In genomic region chr14:47489310-47490097, GRCm38 (mm10) we compare ENCODE assay signal across 11 mouse cellular contexts. TPM values are rescaled to one million over a fixed set of nuclear protein-coding genes. Genes with fewer than 3 reads are reported as not detected.
DNase-seq lines count a peak whose midpoint lies in the region; ATAC-seq lines count a peak whose summit lies in the region.
"Had no signal": no experiment of that assay in that cellular context is flagged by ENCODE, and none has a peak within 500 bp of the region (broad histone marks: within the 10 kb centered on the region; RNA-seq: fewer than 3 reads in every experiment).

No protein-coding gene starts in this region.

- no peaks in the 10 kb centered on the region for H3K27me3 ChIP-seq in hindbrain, embryonic 13.5 days
- no peaks in the 10 kb centered on the region for H3K27me3 ChIP-seq in hindbrain, embryonic 10.5 days (ENCODE audit: insufficient read depth, poor library complexity, severe bottlenecking)
- no peaks in the 10 kb centered on the region for H3K27me3 ChIP-seq in intestine, embryonic 15.5 days (replicated peaks)
- no peaks in the 10 kb centered on the region for H3K27me3 ChIP-seq in liver, embryonic 16.5 days (ENCODE audit: control insufficient read depth, insufficient read depth, low read depth, low read length)
- no peaks in the 10 kb centered on the region for H3K27me3 ChIP-seq in midbrain, embryonic 15.5 days (replicated peaks)
- H3K27me3 ChIP-seq: CH12.LX; embryonic facial prominence, embryonic 13.5 days had no signal

- no peak overlapping the region for H3K4me3 ChIP-seq in hindbrain, embryonic 13.5 days
- H3K4me3 ChIP-seq in hindbrain, embryonic 10.5 days: no peak overlapping the region
- H3K4me3 ChIP-seq in intestine, embryonic 15.5 days (replicated peaks): no peak overlapping the region
- H3K4me3 ChIP-seq in liver, embryonic 16.5 days (ENCODE audit: low read depth, low read length): no peak overlapping the region
- H3K4me3 ChIP-seq in midbrain, embryonic 15.5 days: no peak overlapping the region
- H3K4me3 ChIP-seq: embryonic facial prominence, embryonic 13.5 days had no signal

- H3K4me1 ChIP-seq in hindbrain, embryonic 13.5 days (replicated peaks): peaks cover 13% of the 10 kb centered on the region
- peaks cover 11% of the 10 kb centered on the region for H3K4me1 ChIP-seq in hindbrain, embryonic 10.5 days (replicated peaks)
- H3K4me1 ChIP-seq in intestine, embryonic 15.5 days (replicated peaks): peaks cover 5% of the 10 kb centered on the region; the same call in 1 of the 2 replicates
- peaks cover 5% of the 10 kb centered on the region; the same call in 1 of the 2 replicates for H3K4me1 ChIP-seq in liver, embryonic 16.5 days (ENCODE audit: control insufficient read depth, low read depth, low read length)
- H3K4me1 ChIP-seq in midbrain, embryonic 15.5 days: peaks cover 6% of the 10 kb centered on the region; the same call in 1 of the 2 replicates

- H3K36me3 ChIP-seq in hindbrain, embryonic 13.5 days: 0 out of 2 replicates have a peak, but pooled peaks cover 5% of the 10 kb centered on the region
- H3K36me3 ChIP-seq in hindbrain, embryonic 10.5 days: 0 out of 2 replicates have a peak, but pooled peaks cover 4% of the 10 kb centered on the region
- no peaks in the 10 kb centered on the region for H3K36me3 ChIP-seq in intestine, embryonic 15.5 days
- H3K36me3 ChIP-seq in liver, embryonic 16.5 days (ENCODE audit: control insufficient read depth, insufficient read depth): no peaks in the 10 kb centered on the region
- no peaks in the 10 kb centered on the region for H3K36me3 ChIP-seq in midbrain, embryonic 15.5 days (replicated peaks)
- H3K36me3 ChIP-seq: embryonic facial prominence, embryonic 13.5 days had no signal

- H3K9ac ChIP-seq in hindbrain, embryonic 13.5 days: no peak overlapping the region
- no peak overlapping the region for H3K9ac ChIP-seq in intestine, embryonic 15.5 days
- H3K9ac ChIP-seq in liver, embryonic 16.5 days (ENCODE audit: low read depth, low read length): no peak overlapping the region
- no peak overlapping the region for H3K9ac ChIP-seq in midbrain, embryonic 15.5 days
- H3K9ac ChIP-seq: embryonic facial prominence, embryonic 13.5 days had no signal

- WGBS in hindbrain, embryonic 13.5 days: 31% methylated on average over 10 of the region's 10 CpGs
- 49% methylated on average over 10 of the region's 10 CpGs for WGBS in hindbrain, embryonic 10.5 days
- 20% methylated on average over 10 of the region's 10 CpGs for WGBS in intestine, embryonic 15.5 days
- 51% methylated on average over 10 of the region's 10 CpGs for WGBS in liver, embryonic 16.5 days (ENCODE audit: insufficient replicate concordance)
- 36% methylated on average over 10 of the region's 10 CpGs for WGBS in midbrain, embryonic 15.5 days

- no peaks in the 10 kb centered on the region for H3K9me3 ChIP-seq in hindbrain, embryonic 13.5 days
- no peaks in the 10 kb centered on the region for H3K9me3 ChIP-seq in hindbrain, embryonic 10.5 days
- H3K9me3 ChIP-seq in intestine, embryonic 15.5 days: no peaks in the 10 kb centered on the region
- H3K9me3 ChIP-seq in liver, embryonic 16.5 days (replicated peaks; ENCODE audit: control insufficient read depth, low read length): no peaks in the 10 kb centered on the region
- no peaks in the 10 kb centered on the region for H3K9me3 ChIP-seq in midbrain, embryonic 15.5 days
- H3K9me3 ChIP-seq: embryonic facial prominence, embryonic 13.5 days had no signal

- DNase-seq in hindbrain, embryonic 10.5 days (ENCODE audit: low spot score): no peak
- DNase-seq in R1 (ENCODE audit: low read depth, low spot score): peak; percentile 37
- DNase-seq in cerebellum, postnatal 4 days (ENCODE audit: low spot score in 2 of 2): no peak
- DNase-seq in testis, postnatal 10 days (ENCODE audit: low spot score): no peak

- no peak for ATAC-seq in hindbrain, embryonic 13.5 days (ENCODE audit: low FRiP score)
- ATAC-seq in intestine, embryonic 15.5 days: peak; percentile 60; the same call in 1 of the 2 replicates
- ATAC-seq in liver, embryonic 16.5 days (ENCODE audit: low read depth): peak; percentile 11; the same call in 1 of the 2 replicates
- no peak for ATAC-seq in midbrain, embryonic 15.5 days (replicated peaks)
- ATAC-seq: midbrain, embryonic 16.5 days had no signal

- 0 out of 2 replicates have a peak overlapping the region, but pooled peaks have one; percentile 44 for H3K27ac ChIP-seq in hindbrain, embryonic 13.5 days
- no peak overlapping the region for H3K27ac ChIP-seq in hindbrain, embryonic 10.5 days
- no peak overlapping the region for H3K27ac ChIP-seq in intestine, embryonic 15.5 days
- H3K27ac ChIP-seq in liver, embryonic 16.5 days (ENCODE audit: low read length): peak overlapping the region; percentile 31; the same call in 1 of the 2 replicates
- no peak overlapping the region for H3K27ac ChIP-seq in midbrain, embryonic 15.5 days
- H3K27ac ChIP-seq: embryonic facial prominence, embryonic 13.5 days had no signal

- no peak overlapping the region; the same call in 1 of the 2 replicates for H3K4me2 ChIP-seq in hindbrain, embryonic 13.5 days
- H3K4me2 ChIP-seq in intestine, embryonic 15.5 days (replicated peaks): no peak overlapping the region
- no peak overlapping the region for H3K4me2 ChIP-seq in liver, embryonic 16.5 days (ENCODE audit: low read depth, low read length)
- no peak overlapping the region for H3K4me2 ChIP-seq in midbrain, embryonic 15.5 days
- H3K4me2 ChIP-seq: embryonic facial prominence, embryonic 13.5 days had no signal

RNA-seq across cellular contexts. Expression of gene Fbxo34, which starts 39.3 kb away (rescaled TPM):
- polyA plus RNA-seq in hindbrain, embryonic 13.5 days (2015; fragmentation: Nextera tagmentation; extraction: Ambion mirVana): 25.2 and 26.3 TPM in 2 replicates
- polyA plus RNA-seq in hindbrain, embryonic 10.5 days (2016; fragmentation: Nextera tagmentation; extraction: Ambion mirVana): 19.8 and 24.6 TPM in 2 replicates
- 22.1 and 23.6 TPM in 2 replicates for polyA plus RNA-seq in intestine, embryonic 15.5 days (2015; fragmentation: Nextera tagmentation; extraction: Ambion mirVana)
- polyA plus RNA-seq in liver, embryonic 16.5 days (2015; fragmentation: Nextera tagmentation; extraction: Ambion mirVana): 38.3 and 41.6 TPM in 2 replicates
- polyA plus RNA-seq in midbrain, embryonic 15.5 days (2015; fragmentation: Nextera tagmentation; extraction: Ambion mirVana): 31.9 and 36.0 TPM in 2 replicates

Comparison
In these comparisons a context has a peak if more than half of its experiments do, and no peak if none do; other contexts are left out.
1. H3K27ac ChIP-seq: peak in hindbrain, embryonic 13.5 days (single experiment) and liver, embryonic 16.5 days (single experiment); none in hindbrain, embryonic 10.5 days (single experiment), intestine, embryonic 15.5 days (single experiment) and midbrain, embryonic 15.5 days (single experiment).
2. ATAC-seq: peak in intestine, embryonic 15.5 days (single experiment) and liver, embryonic 16.5 days (single experiment); none in hindbrain, embryonic 13.5 days (single experiment) and midbrain, embryonic 15.5 days (single experiment).